Mouse (Mus musculus) C2C12 (cell line): Measurements from ENCODE around the gene Rwdd3. TPM values are rescaled to one million over a fixed set of nuclear protein-coding genes. Genes with fewer than 3 reads are reported as not detected.

Source experiments
- H3K27me3 ChIP-seq: one replicate; pipeline ENCODE4 v1.6.1; 2011; ENCODE audit not compliant: control insufficient read depth, insufficient read depth, insufficient read length
- H3K36me3 ChIP-seq: one replicate; pipeline ENCODE4 v1.6.1; 2011; ENCODE audit not compliant: control insufficient read depth, insufficient read depth
- H3K4me3 ChIP-seq: one replicate; pipeline ENCODE4 v1.5.1; 2011; ENCODE audit warnings: mild to moderate bottlenecking, control low read depth; ENCODE audit not compliant: poor library complexity, insufficient read depth, severe bottlenecking
- H3K79me2 ChIP-seq: one replicate; pipeline ENCODE4 v1.6.1; 2011; ENCODE audit not compliant: control insufficient read depth, insufficient read depth
- H3K79me3 ChIP-seq: one replicate; pipeline ENCODE4 v1.6.1; 2011; ENCODE audit warnings: low read depth, control low read depth
- H3ac ChIP-seq: one replicate; pipeline ENCODE3; 2011; ENCODE audit warnings: low read depth; ENCODE audit not compliant: control insufficient read depth, insufficient read length
- CEBPB ChIP-seq: IDR thresholded peaks from one replicate; pipeline ENCODE4 v1.6.1; 2011; ENCODE audit warnings: low read depth, mild to moderate bottlenecking, control low read depth, moderate library complexity
- CTCF ChIP-seq: IDR thresholded peaks from one replicate; pipeline ENCODE4 v1.5.1; 2011; ENCODE audit not compliant: control insufficient read depth, insufficient read depth, insufficient read length
- FOSL1 ChIP-seq: IDR thresholded peaks from one replicate; pipeline ENCODE4 v1.8.0; 2011; ENCODE audit warnings: mild to moderate bottlenecking, low read length; ENCODE audit not compliant: poor library complexity, insufficient read depth, severe bottlenecking
- MAX ChIP-seq: IDR thresholded peaks from one replicate; pipeline ENCODE4 v1.6.1; 2011; ENCODE audit warnings: mild to moderate bottlenecking, control low read depth
- MYOD1 ChIP-seq: IDR thresholded peaks from one replicate; pipeline ENCODE4 v1.6.1; 2011; ENCODE audit warnings: low read depth; ENCODE audit not compliant: control insufficient read depth, insufficient read length
- MYOG ChIP-seq: IDR thresholded peaks from one replicate; pipeline ENCODE4 v1.6.1; 2011; ENCODE audit not compliant: control insufficient read depth, insufficient read length; ENCODE audit errors: extremely low read depth
- USF1 ChIP-seq: IDR thresholded peaks from one replicate; pipeline ENCODE4 v1.6.1; 2011; ENCODE audit warnings: low read depth, mild to moderate bottlenecking, control low read depth, moderate library complexity
- long read RNA-seq, 2 experiments: library from polyadenylated mRNA; unstranded; transcript quantifications; one replicate each; pipeline ENCODE4 v2.0.0; 2019 to 2020
- polyA plus RNA-seq: library from polyadenylated mRNA; unstranded; fragments of >200 nt; fragmentation: generic; extraction: Trizol; gene quantifications from one replicate; pipeline ENCODE4 v1.2.1, GENCODE M21; 2012; ENCODE audit warnings: missing spikeins

Rwdd3 gene
- 1.2 TPM for polyA plus RNA-seq
- long read RNA-seq, experiment 1, partial matches to known transcripts: 1 of 6 reads
- long read RNA-seq, experiment 1, other reads (novel, unspliced or antisense): 1 of 6 reads
- long read RNA-seq, experiment 2, partial matches to known transcripts: 0 of 4 reads
- long read RNA-seq, experiment 2, other reads (novel, unspliced or antisense): 2 of 4 reads

GRCm38 (mm10) chr3:121171243-121171871 lies at the start of gene Rwdd3:
Gene Rwdd3 (minus strand): TSS chr3:121171695.
- Histone ChIP-seq H3K27me3 (no peaks in the 10 kb centered on the region), H3K36me3 (no peaks in the 10 kb centered on the region), H3K79me3 (no peaks in the 10 kb centered on the region), H3ac (peak within 1 kb of the TSS; percentile 65), H3K4me3 (peak within 1 kb of the TSS; percentile 44), H3K79me2 (no peaks in the 10 kb centered on the region)
- TF ChIP-seq FOSL1 (no peak), MYOD1 (no peak), CTCF (peak; percentile 95), CEBPB (no peak), MYOG (no peak), MAX (peak; percentile 12), USF1 (no peak)

GRCm38 (mm10) chr3:121217011-121217410 lies 45.5 kb upstream of the Rwdd3 start:
- H3ac ChIP-seq: no peak overlapping the region
- no peaks in the 10 kb centered on the region for H3K36me3 ChIP-seq
- TF ChIP-seq CEBPB (no peak), CTCF (no peak), MAX (no peak), MYOG (no peak), MYOD1 (no peak), FOSL1 (no peak), USF1 (no peak)
- H3K79me3 ChIP-seq: no peaks in the 10 kb centered on the region
- no peak overlapping the region for H3K4me3 ChIP-seq
- no peaks in the 10 kb centered on the region for H3K27me3 ChIP-seq
- H3K79me2 ChIP-seq: no peaks in the 10 kb centered on the region

- Histone ChIP-seq H3K36me3 (no peaks in the 10 kb centered on the region), H3K27me3 (no peaks in the 10 kb centered on the region), H3K4me3 (no peak overlapping the region), H3K79me3 (no peaks in the 10 kb centered on the region), H3ac (no peak overlapping the region), H3K79me2 (no peaks in the 10 kb centered on the region)
- TF ChIP-seq MAX: no peak
- no peak for TF ChIP-seq USF1
- no peak for TF ChIP-seq FOSL1
- TF ChIP-seq MYOG: no peak
- no peak for TF ChIP-seq MYOD1
- no peak for TF ChIP-seq CEBPB
- TF ChIP-seq CTCF: no peak
These were observed 42.0 kb upstream of the Rwdd3 start for GRCm38 (mm10) chr3:121213501-121213900.

GRCm38 (mm10) chr3:121212156-121212555 lies 40.7 kb upstream of the Rwdd3 start:
- H3K27me3 ChIP-seq: no peaks in the 10 kb centered on the region
- H3K79me2 ChIP-seq: no peaks in the 10 kb centered on the region
- no peaks in the 10 kb centered on the region for H3K79me3 ChIP-seq
- no peak overlapping the region for H3ac ChIP-seq
- TF ChIP-seq MYOG (no peak), USF1 (no peak), CTCF (no peak), MAX (no peak), CEBPB (no peak), MYOD1 (no peak), FOSL1 (no peak)
- no peaks in the 10 kb centered on the region for H3K36me3 ChIP-seq
- no peak overlapping the region for H3K4me3 ChIP-seq

GRCm38 (mm10) chr3:121208994-121209393 lies 37.5 kb upstream of the Rwdd3 start:
- TF ChIP-seq MAX: no peak
- TF ChIP-seq MYOD1: no peak
- TF ChIP-seq CEBPB: no peak
- no peak for TF ChIP-seq CTCF
- no peak for TF ChIP-seq MYOG
- no peak for TF ChIP-seq USF1
- TF ChIP-seq FOSL1: no peak
- no peaks in the 10 kb centered on the region for H3K36me3 ChIP-seq

More at GRCm38 (mm10) chr3:121208994-121209393, 37.5 kb upstream of the Rwdd3 start:
- Histone ChIP-seq H3K27me3 (no peaks in the 10 kb centered on the region), H3K4me3 (no peak overlapping the region), H3K79me2 (no peaks in the 10 kb centered on the region), H3ac (no peak overlapping the region), H3K79me3 (no peaks in the 10 kb centered on the region)
